Mouse (Mus musculus) liver, embryonic 14.5 days (tissue): ENCODE results near the gene P3h3.

Experiments used
- CTCF ChIP-seq: IDR thresholded peaks from 2 replicates; pipeline ENCODE4 v1.5.1; 2016; ENCODE audit warnings: antibody characterized with exemption, low read depth, control low read depth
- EP300 ChIP-seq: IDR thresholded peaks from 2 replicates; pipeline ENCODE4 v1.6.1; 2016; ENCODE audit warnings: antibody characterized with exemption, low read depth

GRCm38 (mm10) chr6:124822049-124822448 lies 35.5 kb downstream of the P3h3 start:
- TF ChIP-seq CTCF (no peak), EP300 (no peak)
